Mouse (Mus musculus) spleen, adult 2 months (tissue): ENCODE data around the gene Calcrl.

Experiments
- CTCF ChIP-seq: fragments of 200-500 bp; IDR thresholded peaks from 2 replicates; pipeline ENCODE4 v1.5.1; 2011; ENCODE audit warnings: mild to moderate bottlenecking, inconsistent platforms; ENCODE audit not compliant: insufficient read depth, insufficient read length, insufficient replicate concordance; ENCODE audit errors: extremely low read depth
- POLR2A ChIP-seq: fragments of 200-500 bp; IDR thresholded peaks from 2 replicates; pipeline ENCODE4 v1.6.1; 2011; ENCODE audit warnings: low read depth, low read length, inconsistent platforms

DNA sequence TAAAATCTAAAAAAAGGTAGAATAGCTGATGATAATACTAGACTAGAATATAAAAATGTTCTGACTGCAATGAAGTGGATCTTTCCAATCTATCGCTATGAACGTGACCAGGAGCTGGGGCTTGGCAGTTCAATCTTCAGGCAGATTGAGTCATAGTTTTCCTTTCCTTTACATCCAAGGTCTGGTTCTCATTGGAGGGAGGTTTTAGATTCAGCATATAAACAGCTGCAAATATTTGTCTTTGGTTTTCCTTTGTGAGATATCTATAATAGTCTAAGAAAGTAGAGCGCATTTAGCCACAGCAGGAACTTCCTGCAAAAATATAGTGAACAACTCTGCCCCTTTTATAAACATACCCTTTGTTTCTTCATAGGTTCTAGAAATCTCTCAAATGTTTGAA, 22.5 kb downstream of the Calcrl start:
- no peak for TF ChIP-seq CTCF
- TF ChIP-seq POLR2A = no peak
